Mouse (Mus musculus) liver, embryonic 16.5 days (tissue): Measurements from ENCODE around the gene Bax. TPM values are rescaled to one million over a fixed set of nuclear protein-coding genes. Genes with fewer than 3 reads are reported as not detected.
"Not testable (repeated sequence)": the region's sequence is repeated elsewhere in the genome, so short reads cannot be mapped to it uniquely, and the experiment has no call there.

Experiments
- ATAC-seq: fragments of 200-750 bp; cut with Nextera tagmentation; 2 replicates; pipeline ENCODE4 v1.8.0; 2017; ENCODE audit warnings: low read depth, mild to moderate bottlenecking, moderate number of reproducible peaks, moderate library complexity
- H3K27ac ChIP-seq: fragments of 300-500 bp; sonication (generic); 2 replicates; pipeline ENCODE4 v1.5.1; 2014; ENCODE audit warnings: mild to moderate bottlenecking, low read length
- H3K27me3 ChIP-seq: fragments of 300-500 bp; sonication (generic); 2 replicates; pipeline ENCODE4 v1.6.1; 2014; ENCODE audit warnings: low read depth, low read length, mixed read lengths; ENCODE audit not compliant: control insufficient read depth, insufficient read depth
- H3K36me3 ChIP-seq: fragments of 300-500 bp; sonication (generic); 2 replicates; pipeline ENCODE4 v1.6.1; 2014; ENCODE audit warnings: mild to moderate bottlenecking; ENCODE audit not compliant: control insufficient read depth, insufficient read depth
- H3K4me1 ChIP-seq: fragments of 300-500 bp; sonication (generic); 2 replicates; pipeline ENCODE4 v1.6.1; 2014; ENCODE audit warnings: low read depth, low read length, mixed read lengths; ENCODE audit not compliant: control insufficient read depth
- H3K4me2 ChIP-seq: fragments of 300-500 bp; sonication (generic); 2 replicates; pipeline ENCODE4 v1.6.1; 2014; ENCODE audit warnings: low read depth, low read length, mixed read lengths
- H3K4me3 ChIP-seq: fragments of 300-500 bp; sonication (generic); 2 replicates; pipeline ENCODE4 v1.5.1; 2014; ENCODE audit warnings: low read depth, mild to moderate bottlenecking, low read length
- H3K9ac ChIP-seq: fragments of 300-500 bp; sonication (generic); 2 replicates; pipeline ENCODE4 v1.6.1; 2014; ENCODE audit warnings: low read depth, low read length
- H3K9me3 ChIP-seq: fragments of 300-500 bp; sonication (generic); replicated peaks from 2 replicates; pipeline ENCODE4 v1.6.1; 2016; ENCODE audit warnings: low read length; ENCODE audit not compliant: control insufficient read depth
- WGBS: fragments of 180-500 bp; shearing (Covaris S2); extraction: QIAGEN DNeasy Blood & Tissue Kit; methylation state at CpG from one replicate; pipeline ENCODE4 v1.1.7; 2014; ENCODE audit not compliant: insufficient replicate concordance; 5-methylcytosine and 5-hydroxymethylcytosine counted together
- polyA plus RNA-seq: library from polyadenylated mRNA; unstranded; fragments of >200 nt; fragmentation: Nextera tagmentation; extraction: Ambion mirVana; gene quantifications from 2 replicates; pipeline ENCODE4 v1.2.1, GENCODE M21; 2015

The Bax gene
- polyA plus RNA-seq, 1 experiment from 2014 or later = 63.3 TPM

GRCm38 (mm10) chr7:45486761-45487415 lies 20.2 kb upstream of the Bax start, which contains the start of gene Gm45808:
Gm45808 (minus strand) TSS chr7:45486811.
- no peak for ATAC-seq
- Histone ChIP-seq H3K27me3 (no peaks in the 10 kb centered on the region), H3K4me2 (no peak within 1 kb of the TSS), H3K4me1 (peaks cover 48% of the 10 kb centered on the region), H3K36me3 (no peaks in the 10 kb centered on the region), H3K9me3 (no peaks in the 10 kb centered on the region), H3K4me3 (no peak within 1 kb of the TSS), H3K9ac (no peak within 1 kb of the TSS), H3K27ac (no peak within 1 kb of the TSS)
- 76% methylated on average over 12 of the region's 12 CpGs for WGBS

- ATAC-seq = no peak
- 27% methylated on average over 7 of the region's 7 CpGs for WGBS
- no peak overlapping the region for H3K9ac ChIP-seq
- no peaks in the 10 kb centered on the region for H3K9me3 ChIP-seq
- H3K4me2 ChIP-seq = no peak overlapping the region
- H3K4me3 ChIP-seq = no peak overlapping the region
- H3K27me3 ChIP-seq = no peaks in the 10 kb centered on the region
- H3K4me1 ChIP-seq = peaks cover 44% of the 10 kb centered on the region
- H3K36me3 ChIP-seq = no peaks in the 10 kb centered on the region
- no peak overlapping the region for H3K27ac ChIP-seq
These were observed 19.5 kb upstream of the Bax start for GRCm38 (mm10) chr7:45486158-45486557.

- not testable (repeated sequence) for H3K4me3 ChIP-seq, H3K27me3 ChIP-seq, H3K9ac ChIP-seq, ATAC-seq, H3K27ac ChIP-seq, H3K36me3 ChIP-seq, H3K9me3 ChIP-seq, H3K4me2 ChIP-seq
- WGBS = 76% methylated on average over 5 of the region's 5 CpGs
- H3K4me1 ChIP-seq = peaks cover 33% of the 10 kb centered on the region
These were observed 18.3 kb upstream of the Bax start for GRCm38 (mm10) chr7:45484985-45485384.

- peaks cover 17% of the 10 kb centered on the region for H3K4me1 ChIP-seq
- H3K4me3 ChIP-seq = no peak overlapping the region
- WGBS = 31% methylated on average over 1 of the region's 1 CpGs
- no peaks in the 10 kb centered on the region for H3K9me3 ChIP-seq
- no peaks in the 10 kb centered on the region for H3K36me3 ChIP-seq
- no peak overlapping the region for H3K4me2 ChIP-seq
- H3K27ac ChIP-seq = no peak overlapping the region
- ATAC-seq = no peak
- no peak overlapping the region for H3K9ac ChIP-seq
- no peaks in the 10 kb centered on the region for H3K27me3 ChIP-seq
These were observed 15.5 kb upstream of the Bax start for GRCm38 (mm10) chr7:45482166-45482565.

GRCm38 (mm10) chr7:45481374-45481927 lies 14.8 kb upstream of the Bax start, which contains the start of gene Tulp2:
Tulp2 (plus strand) TSS chr7:45481877.
- ATAC-seq = peak; percentile 79
- no peak within 1 kb of the TSS for H3K27ac ChIP-seq
- H3K9me3 ChIP-seq = no peaks in the 10 kb centered on the region
- no peak within 1 kb of the TSS for H3K4me3 ChIP-seq
- peaks cover 12% of the 10 kb centered on the region for H3K4me1 ChIP-seq
- no peak within 1 kb of the TSS for H3K9ac ChIP-seq
- no peak within 1 kb of the TSS for H3K4me2 ChIP-seq
- 40% methylated on average over 15 of the region's 15 CpGs for WGBS
- no peaks in the 10 kb centered on the region for H3K27me3 ChIP-seq
- H3K36me3 ChIP-seq = no peaks in the 10 kb centered on the region

- not testable (repeated sequence) for H3K4me2 ChIP-seq, H3K27ac ChIP-seq, H3K27me3 ChIP-seq, H3K4me3 ChIP-seq, ATAC-seq, H3K9ac ChIP-seq, H3K36me3 ChIP-seq, H3K9me3 ChIP-seq
- WGBS = 67% methylated on average over 3 of the region's 4 CpGs
- H3K4me1 ChIP-seq = peaks cover 15% of the 10 kb centered on the region
These were observed 13.6 kb upstream of the Bax start for GRCm38 (mm10) chr7:45480310-45480709.

- Histone ChIP-seq H3K4me2 (no peak overlapping the region), H3K27ac (no peak overlapping the region), H3K9ac (no peak overlapping the region), H3K36me3 (no peaks in the 10 kb centered on the region; the same call in 1 of the 2 replicates), H3K4me3 (no peak overlapping the region), H3K9me3 (no peaks in the 10 kb centered on the region), H3K27me3 (no peaks in the 10 kb centered on the region), H3K4me1 (peaks cover 18% of the 10 kb centered on the region)
- 90% methylated on average over 7 of the region's 7 CpGs for WGBS
- ATAC-seq = no peak
These were observed 12.1 kb upstream of the Bax start for GRCm38 (mm10) chr7:45478774-45479173.

- no peak overlapping the region for H3K4me2 ChIP-seq
- WGBS = 12% methylated on average over 3 of the region's 3 CpGs
- no peaks in the 10 kb centered on the region for H3K9me3 ChIP-seq
- ATAC-seq = peak; percentile 31; the same call in 1 of the 2 replicates
- peaks cover 15% of the 10 kb centered on the region for H3K4me1 ChIP-seq
- no peak overlapping the region for H3K9ac ChIP-seq
- H3K27ac ChIP-seq = no peak overlapping the region
- no peaks in the 10 kb centered on the region; the same call in 1 of the 2 replicates for H3K36me3 ChIP-seq
- no peaks in the 10 kb centered on the region for H3K27me3 ChIP-seq
- H3K4me3 ChIP-seq = no peak overlapping the region
These were observed 10.3 kb upstream of the Bax start for GRCm38 (mm10) chr7:45477003-45477402.

GRCm38 (mm10) chr7:45476453-45476852 lies 9.8 kb upstream of the Bax start:
- Histone ChIP-seq H3K4me1 (peaks cover 11% of the 10 kb centered on the region), H3K4me3 (no peak overlapping the region), H3K36me3 (no peaks in the 10 kb centered on the region; the same call in 1 of the 2 replicates), H3K4me2 (no peak overlapping the region), H3K27me3 (no peaks in the 10 kb centered on the region), H3K9me3 (no peaks in the 10 kb centered on the region), H3K9ac (no peak overlapping the region), H3K27ac (no peak overlapping the region)
- 22% methylated on average over 1 of the region's 1 CpGs for WGBS
- ATAC-seq = no peak
